Mouse (Mus musculus): Measurements from ENCODE around the gene Yipf2. TPM values are rescaled to one million over a fixed set of nuclear protein-coding genes. Genes with fewer than 3 reads are reported as not detected.

Gene Yipf2
- 10 to 100 TPM; 20.7 to 25.4 (median 22.7) TPM for total RNA-seq (2022)

DNA sequence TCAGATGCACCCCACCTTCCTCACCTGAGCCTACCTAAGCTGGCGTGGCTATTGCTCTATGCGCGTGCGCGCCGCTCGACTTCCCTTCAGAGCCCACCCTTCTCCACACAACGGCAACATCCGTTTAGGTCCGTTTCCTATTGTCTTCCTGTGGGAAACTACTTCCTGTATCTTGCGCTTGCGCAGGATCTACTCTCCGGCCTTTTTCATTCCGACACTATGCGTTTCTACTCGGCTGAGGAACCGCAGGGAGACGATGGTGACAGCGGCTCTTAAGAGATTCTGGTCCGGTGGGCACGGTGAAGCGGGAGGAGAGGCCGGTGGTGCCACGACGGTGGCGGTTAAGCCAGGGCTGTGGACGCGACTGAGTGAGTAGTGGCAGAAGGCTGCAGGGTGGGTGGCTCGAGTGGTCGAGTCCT is at the start of gene Yipf2, which contains the start of gene Timm29:
Gene Yipf2 (minus strand): TSS at position 126 of the 419 bp plus-strand sequence.
Gene Timm29 (plus strand): TSS at position 20 of the 419 bp plus-strand sequence.
- DNase-seq (ENCODE audit: low spot score in 2 of 2): peak; percentile 91 to 93

DNA sequence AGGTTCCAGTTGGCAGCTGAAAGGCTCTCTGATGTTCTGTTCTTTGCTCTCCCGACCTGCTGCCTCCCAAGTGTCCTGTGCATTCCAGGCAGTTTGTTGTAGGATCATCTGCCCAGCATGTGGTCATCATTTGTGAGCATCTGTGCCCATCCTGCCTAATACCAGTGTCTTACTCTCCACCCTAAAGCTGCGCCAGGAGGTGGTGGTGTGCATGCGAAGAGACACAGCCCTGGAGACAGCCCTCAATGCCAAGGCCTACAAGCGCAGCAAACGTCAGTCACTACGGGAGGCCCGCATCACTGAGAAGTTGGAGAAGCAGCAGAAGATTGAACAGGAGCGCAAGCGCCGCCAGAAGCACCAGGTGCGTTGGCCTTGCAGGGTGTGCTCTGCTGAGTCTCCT is 46.4 kb upstream of the Yipf2 start:
- DNase-seq (ENCODE audit: low spot score in 2 of 2): no peak

DNA sequence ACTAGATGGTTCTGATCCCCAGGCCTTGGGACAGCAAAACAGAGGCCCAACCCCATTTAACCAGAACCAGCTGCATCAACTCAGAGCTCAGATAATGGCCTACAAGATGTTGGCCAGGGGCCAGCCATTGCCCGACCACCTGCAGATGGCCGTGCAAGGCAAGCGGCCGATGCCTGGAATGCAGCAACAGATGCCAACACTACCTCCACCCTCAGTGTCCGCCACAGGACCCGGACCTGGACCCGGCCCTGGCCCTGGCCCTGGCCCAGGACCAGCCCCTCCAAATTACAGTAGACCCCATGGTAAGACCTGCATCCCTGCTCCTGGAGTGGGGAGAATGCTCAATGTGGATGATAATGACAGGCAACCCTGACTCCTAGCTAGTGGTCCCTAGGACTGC is 43.0 kb upstream of the Yipf2 start:
- DNase-seq (ENCODE audit: low spot score in 2 of 2): no peak

DNA sequence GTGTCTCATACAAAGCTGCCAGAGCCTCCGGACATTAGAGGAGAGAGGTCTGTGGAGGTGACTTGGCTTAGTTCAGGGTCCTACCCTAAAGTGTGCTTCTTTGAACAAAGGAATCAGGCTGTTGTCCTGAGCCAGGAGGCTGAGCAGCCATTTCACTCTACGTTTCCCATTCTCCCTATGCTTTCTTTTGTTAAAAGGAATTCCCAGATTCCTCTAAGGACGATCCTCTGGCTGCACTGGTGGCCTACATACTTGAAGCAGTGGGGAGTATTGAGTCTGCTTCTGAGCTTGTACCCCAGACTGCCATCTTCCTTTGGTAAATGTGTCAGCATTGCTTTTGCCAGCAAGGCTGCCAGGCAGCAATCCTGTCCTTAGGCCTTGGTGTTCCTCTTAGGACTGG is 40.5 kb upstream of the Yipf2 start:
- no peak for DNase-seq (ENCODE audit: low spot score in 2 of 2)

DNA sequence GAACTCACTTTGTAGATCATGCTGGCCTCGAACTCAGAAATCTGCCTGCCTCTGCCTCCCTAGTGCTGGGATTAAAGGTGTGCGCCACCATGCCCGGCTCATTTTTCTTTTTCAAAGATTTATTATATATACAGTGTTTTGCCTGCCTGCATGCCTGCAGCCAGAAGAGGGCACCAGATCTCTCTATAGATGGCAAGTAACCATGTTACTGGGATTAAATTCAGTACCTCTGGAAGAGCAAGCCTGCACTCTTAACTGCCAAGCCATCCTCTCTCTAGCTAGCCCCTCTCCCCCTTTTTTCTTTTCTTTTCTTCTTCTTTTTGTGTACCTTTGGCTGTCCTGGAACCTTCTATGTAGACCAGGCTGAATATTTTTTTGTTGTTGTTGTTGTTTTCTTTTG is 38.0 kb upstream of the Yipf2 start:
- DNase-seq (ENCODE audit: low spot score in 2 of 2): peak in 1 of 2 experiments; percentile 35

DNA sequence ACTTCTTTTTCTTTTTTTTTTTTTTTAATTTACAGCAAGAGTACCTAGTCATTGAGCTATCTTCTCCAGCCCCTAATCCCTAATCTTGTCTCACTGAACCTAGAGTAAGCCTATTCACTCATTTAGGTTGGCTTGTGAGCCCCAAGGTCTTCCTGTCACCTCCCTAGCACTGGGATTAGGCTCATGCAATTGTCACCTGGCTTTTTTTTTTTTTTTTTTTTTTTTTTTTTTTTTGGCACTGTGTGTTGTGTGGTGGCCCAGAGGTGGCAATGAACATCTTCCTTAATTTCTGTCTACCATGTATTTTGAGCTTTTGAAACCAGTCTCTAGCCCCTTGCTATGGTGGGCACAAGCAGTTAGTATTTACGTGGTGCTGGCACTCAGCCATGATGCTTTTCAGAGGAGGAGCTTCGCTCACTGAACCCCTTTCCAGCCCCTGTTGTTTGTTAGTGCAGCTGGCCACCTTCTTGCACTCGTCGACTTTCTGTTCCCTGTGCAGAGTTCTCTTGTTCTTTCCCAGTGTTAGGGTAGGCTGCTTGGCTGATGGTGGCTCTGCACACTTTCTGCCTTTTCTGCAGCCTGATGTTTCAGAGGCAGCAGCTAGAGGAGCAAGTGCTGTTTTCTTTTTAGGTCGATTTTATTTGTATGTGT is 34.6 kb upstream of the Yipf2 start:
- no peak for DNase-seq (ENCODE audit: low spot score in 2 of 2)

DNA sequence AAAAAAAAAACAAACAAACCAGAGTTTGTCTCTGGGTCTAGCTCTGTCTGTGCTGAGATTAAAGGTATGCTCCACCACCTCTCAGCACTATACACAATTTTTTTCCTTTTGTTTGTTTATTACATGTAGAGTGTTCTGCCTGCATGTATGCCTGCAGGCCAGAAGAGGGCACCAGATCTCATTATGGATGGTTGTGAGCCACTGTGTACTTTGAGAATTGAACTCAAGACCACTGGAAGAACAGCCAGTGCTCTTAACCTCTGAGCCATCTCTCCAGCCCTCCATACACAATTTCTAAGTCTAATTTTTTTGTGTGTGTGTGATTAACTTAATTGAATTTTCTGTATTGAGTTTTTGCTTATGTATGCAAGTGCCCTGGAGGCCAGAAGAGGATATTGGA is 33.9 kb upstream of the Yipf2 start:
- no peak for DNase-seq (ENCODE audit: low spot score in 2 of 2)

DNA sequence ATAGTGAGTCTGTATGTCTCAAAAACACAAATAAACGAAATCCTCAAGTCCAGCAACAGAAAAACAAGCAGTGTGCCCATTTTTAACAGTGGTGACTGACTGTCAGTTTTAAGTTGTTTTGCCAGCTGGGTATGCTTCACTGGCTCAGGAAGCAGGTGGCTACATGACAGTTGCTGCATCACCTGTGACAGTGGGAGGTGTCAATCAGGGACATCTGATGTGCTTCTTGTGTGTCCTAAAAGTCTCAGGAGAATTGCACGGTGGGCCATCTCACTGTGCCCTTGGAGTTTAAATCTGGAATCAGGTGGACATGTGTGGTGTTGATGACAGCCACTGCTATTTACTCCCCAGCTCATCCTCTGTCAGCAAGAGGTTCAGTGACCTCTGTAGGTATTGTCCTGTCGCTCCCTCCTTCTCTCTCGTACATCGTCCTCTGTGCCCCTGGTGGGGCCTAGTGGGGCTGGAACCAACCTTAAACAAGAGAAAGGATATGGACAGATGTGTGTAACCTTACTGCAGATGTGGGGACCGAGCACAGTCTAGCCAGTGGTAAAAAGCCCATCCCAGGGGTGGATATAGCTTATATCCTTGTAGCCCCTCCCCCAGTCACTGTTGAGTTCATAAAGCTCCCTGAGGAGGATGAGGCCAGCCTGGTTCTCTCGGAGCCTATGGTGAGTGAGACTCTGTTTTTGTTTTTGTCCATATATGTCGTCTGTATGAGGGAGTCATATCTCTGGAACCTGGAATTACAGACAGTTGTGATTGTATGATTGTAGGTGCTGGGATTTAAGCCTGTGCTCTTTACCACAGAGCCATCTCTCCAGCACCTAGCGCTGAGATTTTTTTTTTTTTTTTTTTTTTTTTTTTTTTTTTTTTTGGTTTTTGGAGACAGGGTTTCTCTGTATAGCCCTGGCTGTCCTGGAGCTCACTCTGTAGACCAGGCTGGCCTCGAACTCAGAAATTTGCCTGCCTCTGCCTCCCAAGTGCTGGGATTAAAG is 33.0 kb upstream of the Yipf2 start:
- DNase-seq (ENCODE audit: low spot score in 2 of 2): no peak

DNA sequence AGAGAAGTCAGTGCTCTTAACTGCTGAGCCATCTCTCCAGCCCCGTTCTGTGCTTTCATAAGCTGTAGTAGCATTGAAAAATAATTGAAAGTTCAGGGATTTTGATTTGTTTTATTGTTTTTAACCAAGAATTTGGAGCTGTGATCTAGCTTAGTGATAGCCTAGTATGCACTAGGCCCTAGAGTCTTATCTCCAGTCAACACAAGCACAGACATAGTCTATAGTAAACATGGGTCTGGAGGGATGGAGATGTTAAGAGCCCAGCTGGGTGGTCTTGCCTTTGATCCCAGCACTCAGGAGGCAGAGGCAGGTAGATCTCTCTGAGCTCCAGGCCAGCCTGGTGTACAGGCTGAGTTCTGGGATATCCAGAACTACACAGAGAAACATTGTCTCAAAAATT is 30.0 kb upstream of the Yipf2 start:
- no peak for DNase-seq (ENCODE audit: low spot score in 2 of 2)

DNA sequence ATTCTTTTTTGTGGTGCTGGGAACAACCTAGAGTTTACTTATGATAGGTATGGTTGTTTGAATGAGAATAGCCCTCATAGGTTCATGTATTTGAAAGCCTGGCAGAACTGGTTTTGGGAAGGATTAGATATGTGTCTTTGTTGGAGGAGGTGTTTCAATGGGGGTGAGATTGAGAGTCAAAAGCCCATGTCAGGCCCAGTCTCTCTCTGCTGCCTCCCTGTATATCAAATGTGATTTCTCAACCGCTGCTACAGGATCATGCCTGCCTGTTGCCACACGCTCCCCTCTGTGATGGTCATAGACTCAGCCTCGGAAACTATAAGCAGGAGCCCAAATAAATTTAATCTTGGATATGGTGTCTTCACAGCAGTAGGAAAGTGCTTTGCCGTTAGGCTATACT is 27.6 kb upstream of the Yipf2 start:
- no peak for DNase-seq (ENCODE audit: low spot score in 2 of 2)

DNA sequence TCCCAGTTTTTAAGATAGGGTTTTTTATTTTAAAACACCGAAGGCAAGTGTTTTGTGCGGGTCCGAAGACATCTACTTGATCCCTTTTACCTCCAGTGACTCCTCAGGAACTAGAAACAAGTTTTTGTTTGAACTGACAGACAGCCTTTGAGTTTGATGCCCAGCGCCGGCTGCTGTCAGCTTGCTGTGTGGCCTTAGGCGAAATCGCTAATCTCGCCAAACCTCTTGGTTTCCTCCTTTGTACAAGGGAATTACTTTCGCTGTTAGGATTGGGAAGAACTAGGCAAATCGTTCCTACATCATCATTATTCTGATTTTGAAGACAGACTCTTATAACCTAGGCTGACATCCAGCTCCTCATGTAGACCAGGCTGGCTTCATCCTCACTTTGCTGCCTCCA is 24.4 kb upstream of the Yipf2 start:
- no peak for DNase-seq (ENCODE audit: low spot score in 2 of 2)

DNA sequence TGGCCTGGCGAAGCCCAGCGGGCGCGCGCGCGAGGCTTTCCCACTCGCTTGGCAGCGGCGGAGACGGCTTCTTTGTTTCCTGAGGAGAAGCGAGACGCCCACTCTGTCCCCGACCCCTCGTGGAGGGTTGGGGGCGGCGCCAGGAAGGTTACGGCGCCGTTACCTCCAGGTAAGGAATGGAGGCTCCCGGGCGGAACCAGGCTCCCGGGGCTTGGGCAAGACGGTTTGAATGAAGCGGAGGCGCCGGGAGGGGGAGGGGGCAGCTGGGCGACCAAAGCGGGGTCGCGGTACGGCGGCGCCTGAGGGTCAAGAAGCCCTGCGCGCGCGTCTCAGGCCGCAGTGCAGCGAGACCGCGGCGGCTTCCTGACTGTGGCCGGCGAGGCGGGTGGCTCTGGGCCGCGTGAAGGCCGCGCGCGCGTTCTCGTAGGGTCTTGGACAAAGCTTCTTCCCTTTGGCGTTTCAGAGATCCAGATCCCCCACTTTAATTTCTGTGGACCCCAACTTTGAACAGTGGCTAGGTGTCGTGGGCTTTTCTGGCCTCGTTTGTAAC is 23.7 kb upstream of the Yipf2 start:
- DNase-seq (ENCODE audit: low spot score in 2 of 2): peak; percentile 82 to 84

DNA sequence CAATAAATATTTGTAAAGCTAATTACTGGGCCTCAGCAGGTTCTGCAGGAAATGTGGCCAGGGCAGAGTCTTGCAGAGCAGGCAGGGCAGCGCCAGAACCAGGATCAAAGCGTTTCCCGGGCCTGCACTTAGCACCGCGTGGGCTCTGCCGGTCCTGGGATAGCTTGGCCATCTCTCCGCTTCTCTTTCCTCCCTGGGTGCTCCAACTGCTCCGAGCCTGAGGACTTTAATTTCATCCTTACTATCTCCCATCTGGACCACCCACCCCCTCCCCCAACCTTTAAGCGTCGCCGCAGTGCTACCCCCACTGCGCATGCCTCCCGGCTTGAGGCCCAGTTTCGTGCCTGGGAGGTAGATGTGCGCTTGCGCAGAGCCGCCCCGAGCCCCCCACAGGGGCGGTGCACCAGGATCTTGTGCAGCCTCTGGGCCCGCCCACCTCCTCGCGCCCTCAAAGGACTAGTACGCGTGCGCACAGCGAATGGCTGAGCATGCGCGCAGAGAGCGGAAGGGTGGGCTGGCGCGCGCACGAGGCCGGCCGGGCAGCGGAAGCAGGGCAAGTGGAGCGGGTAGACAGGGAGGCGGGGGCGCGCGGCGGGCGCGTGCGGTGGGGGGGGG is 23.1 kb upstream of the Yipf2 start, which contains the start of gene Smarca4:
Gene Smarca4 (plus strand): TSS at position 553 of the 615 bp plus-strand sequence.
- peak; percentile 98 to 100 for DNase-seq (ENCODE audit: low spot score in 2 of 2)

DNA sequence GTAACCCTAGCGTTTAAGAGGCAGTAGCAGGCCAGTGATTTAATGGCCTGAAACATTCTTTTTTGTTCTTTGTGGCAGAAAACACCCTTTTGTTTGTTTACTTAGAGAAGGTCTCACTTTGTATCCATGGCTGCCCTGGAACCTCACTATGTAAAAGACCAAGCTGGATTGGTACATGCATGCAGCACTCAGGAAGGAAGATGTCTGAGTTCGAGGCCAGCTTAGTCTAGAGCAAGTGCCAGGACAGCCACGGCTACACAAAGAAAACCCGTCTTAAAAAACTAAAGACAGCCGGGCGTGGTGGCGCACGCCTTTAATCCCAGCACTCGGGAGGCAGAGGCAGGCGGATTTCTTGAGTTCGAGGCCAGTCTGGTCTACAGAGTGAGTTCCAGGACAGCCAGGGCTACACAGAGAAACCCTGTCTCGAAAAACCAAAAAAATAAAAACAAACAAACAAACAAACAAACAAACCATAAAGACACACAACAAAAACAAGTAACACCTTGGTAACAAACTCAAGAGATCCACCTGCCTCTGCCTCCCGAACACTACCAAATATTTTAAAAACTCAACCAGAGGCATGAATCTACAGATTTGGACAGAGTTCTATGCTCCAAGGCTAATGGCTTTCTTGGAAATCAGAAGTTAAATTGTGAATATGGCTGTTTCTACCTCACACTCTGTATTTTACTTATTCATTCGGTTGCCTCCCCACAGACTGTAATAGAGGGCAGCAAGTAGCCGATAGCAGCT is 22.4 kb upstream of the Yipf2 start:
- no peak for DNase-seq (ENCODE audit: low spot score in 2 of 2)

DNA sequence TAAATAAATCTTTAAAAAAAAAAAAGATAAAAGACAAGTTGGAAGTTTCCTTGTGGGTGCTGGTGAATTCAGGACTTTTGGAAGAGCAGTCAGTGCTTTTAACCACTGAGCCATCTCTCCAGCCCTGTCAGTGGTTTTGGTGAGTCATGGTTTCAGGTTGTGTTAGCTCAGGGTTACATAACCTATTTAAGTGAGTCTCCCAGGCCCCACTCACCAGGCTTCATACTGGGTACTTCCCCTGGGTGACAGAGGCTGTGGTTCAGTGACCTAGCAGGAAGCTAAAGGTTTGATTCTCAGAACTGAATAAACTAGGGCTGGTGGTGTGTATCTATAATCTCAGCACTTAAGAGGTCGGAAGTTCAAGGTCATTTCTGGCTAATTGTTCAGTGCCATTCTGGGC is 17.2 kb upstream of the Yipf2 start:
- no peak for DNase-seq (ENCODE audit: low spot score in 2 of 2)

DNA sequence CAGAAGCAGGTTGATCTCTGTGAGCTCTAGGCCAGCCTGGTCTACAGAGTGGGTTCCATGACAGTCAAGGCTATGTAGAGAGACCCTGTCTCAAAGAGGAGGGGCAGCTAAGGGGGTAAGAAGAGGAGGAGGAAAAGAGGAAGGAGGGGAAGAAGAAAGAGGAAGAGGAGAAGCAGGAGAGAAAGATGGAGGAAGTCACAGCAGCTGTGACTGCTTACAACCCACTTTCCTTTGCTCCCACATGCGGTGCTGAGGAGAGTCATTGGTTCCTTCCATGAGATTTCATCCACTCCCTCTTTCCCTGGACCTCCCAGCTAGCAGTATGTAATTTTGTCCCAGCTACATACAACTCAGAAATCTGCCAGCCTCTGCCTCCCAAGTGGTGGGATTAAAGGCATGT is 14.0 kb upstream of the Yipf2 start:
- no peak for DNase-seq (ENCODE audit: low spot score in 2 of 2)

DNA sequence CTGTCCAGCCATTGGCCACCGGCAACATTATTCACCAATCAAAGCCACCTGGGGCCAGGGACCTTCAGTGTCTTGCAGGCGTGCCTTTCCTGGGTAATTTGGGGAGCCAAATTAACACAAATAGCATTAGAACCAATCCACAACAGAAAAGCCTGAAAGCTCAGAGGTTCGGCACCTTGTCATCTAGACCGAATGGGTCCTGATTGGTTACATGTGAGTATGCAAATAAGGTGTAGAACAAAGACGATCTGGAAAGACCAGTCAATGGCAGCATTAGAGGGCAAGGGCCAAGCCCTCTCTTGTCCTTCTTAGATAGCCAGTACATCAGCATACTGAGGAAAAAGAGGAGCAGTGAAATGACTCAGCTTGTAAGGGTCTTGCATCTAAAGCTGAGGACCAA is 13.2 kb upstream of the Yipf2 start:
- no peak for DNase-seq (ENCODE audit: low spot score in 2 of 2)

DNA sequence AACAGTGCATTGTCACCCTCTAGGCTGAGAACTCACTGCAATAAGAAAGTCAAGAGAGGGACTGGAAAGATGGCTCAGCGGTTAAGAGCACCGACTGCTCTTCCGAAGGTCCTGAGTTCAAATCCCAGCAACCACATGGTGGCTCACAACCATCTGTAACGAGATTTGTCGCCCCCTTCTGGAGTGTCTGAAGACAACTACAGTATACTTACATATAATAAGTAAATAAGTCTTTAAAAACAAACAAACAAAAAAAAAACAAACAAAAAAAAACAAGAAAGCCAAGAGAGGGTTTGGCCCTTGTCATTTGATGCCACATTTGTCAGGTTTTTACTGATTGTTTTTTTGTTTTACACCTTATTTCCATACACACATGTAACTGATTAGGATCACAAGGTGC is 11.5 kb upstream of the Yipf2 start:
- DNase-seq (ENCODE audit: low spot score in 2 of 2): no peak

DNA sequence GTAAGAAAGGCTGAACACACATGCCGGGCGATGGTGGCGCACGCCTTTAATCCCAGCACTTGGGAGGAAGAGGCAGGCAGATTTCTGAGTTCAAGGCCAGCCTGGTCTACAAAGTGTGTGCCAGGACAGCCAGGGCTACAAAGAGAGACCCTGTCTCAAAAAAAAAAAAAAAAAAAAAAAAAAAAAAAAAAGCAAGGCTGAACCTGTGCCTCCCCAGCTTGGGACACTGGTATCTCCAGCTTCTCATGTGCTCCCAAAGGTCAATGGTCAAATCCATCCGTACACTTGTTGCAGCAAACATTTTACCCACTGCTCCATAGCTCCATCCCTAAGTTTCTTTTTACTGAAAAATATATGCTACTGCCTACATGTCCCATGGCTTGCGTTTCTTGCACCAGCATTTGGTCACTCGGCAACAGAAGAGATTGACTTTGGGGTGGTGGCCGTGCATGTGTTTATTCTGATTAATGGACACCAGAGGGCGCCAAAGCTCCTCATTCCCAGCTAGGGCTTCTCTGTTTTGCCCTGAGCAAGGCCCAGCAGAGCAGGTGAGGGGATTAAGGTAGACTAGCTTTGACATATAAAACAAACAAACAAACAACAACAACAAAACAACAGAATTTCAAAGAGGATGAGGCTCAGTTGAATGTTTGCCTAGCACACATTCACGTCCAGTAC is 9.2 kb upstream of the Yipf2 start:
- no peak for DNase-seq (ENCODE audit: low spot score in 2 of 2)

DNA sequence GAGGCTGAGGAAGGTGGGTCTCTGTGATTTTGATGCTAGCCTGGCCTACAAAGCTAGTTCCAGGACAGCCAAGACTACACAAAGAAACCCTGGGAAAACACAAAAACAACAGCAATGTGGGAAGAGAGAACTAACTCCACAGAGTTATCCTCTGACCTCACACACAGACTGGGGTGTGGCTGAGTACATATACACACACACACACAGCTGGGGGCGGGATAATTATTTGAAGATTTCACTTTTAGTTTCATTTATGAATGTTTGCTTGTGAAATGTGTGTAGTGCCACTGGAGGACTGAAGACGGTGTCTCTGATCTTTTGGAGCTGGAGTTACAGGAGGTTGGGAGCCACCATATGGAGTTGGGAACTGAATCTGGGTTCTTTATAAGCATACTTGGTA is 8.4 kb upstream of the Yipf2 start:
- DNase-seq (ENCODE audit: low spot score in 2 of 2): no peak

Data from left cerebral cortex, adult 8-10 months (tissue).